Mouse (Mus musculus) adrenal gland, adult 10 weeks (tissue): Measurements from ENCODE around the gene Acbd6. TPM values are rescaled to one million over a fixed set of nuclear protein-coding genes. Genes with fewer than 3 reads are reported as not detected.

Experiments
- polyA plus RNA-seq: library from polyadenylated mRNA; stranded (reverse); fragments of 350-450 nt; fragmentation: Illumina TruSeq; extraction: RNeasy Lipid Tissue Mini Kit (QIAGEN cat#74804); gene quantifications from one replicate; pipeline ENCODE4 v1.2.3, GENCODE M21; 2014; ENCODE audit warnings: low read depth, low replicate concordance

The Acbd6 gene
- polyA plus RNA-seq, result 54.5 TPM

GRCm38 (mm10) chr1:155558012-155558842 is at the start of gene Acbd6:
TSS of gene Acbd6 (plus strand) at chr1:155558120.

Other genes starting within 250 kb of the Acbd6 start
- gene Xpr1, start 140.7 kb upstream of the Acbd6 start, polyA plus RNA-seq, result 101 TPM
- gene Lhx4, start 193.6 kb downstream of the Acbd6 start, polyA plus RNA-seq, result not detected